Mouse (Mus musculus) megakaryocyte, embryonic 14.5 days (primary cell): ENCODE data around the gene Kcnmb3.

Source experiments
- FLI1 ChIP-seq: IDR thresholded peaks from 2 replicates; pipeline ENCODE4 v1.6.1; 2012; ENCODE audit warnings: low read length, inconsistent platforms, mixed read lengths
- GATA1 ChIP-seq: IDR thresholded peaks from 3 replicates; pipeline ENCODE4 v1.6.1; 2012; ENCODE audit warnings: mixed read lengths, low read length, inconsistent platforms, borderline replicate concordance

DNA sequence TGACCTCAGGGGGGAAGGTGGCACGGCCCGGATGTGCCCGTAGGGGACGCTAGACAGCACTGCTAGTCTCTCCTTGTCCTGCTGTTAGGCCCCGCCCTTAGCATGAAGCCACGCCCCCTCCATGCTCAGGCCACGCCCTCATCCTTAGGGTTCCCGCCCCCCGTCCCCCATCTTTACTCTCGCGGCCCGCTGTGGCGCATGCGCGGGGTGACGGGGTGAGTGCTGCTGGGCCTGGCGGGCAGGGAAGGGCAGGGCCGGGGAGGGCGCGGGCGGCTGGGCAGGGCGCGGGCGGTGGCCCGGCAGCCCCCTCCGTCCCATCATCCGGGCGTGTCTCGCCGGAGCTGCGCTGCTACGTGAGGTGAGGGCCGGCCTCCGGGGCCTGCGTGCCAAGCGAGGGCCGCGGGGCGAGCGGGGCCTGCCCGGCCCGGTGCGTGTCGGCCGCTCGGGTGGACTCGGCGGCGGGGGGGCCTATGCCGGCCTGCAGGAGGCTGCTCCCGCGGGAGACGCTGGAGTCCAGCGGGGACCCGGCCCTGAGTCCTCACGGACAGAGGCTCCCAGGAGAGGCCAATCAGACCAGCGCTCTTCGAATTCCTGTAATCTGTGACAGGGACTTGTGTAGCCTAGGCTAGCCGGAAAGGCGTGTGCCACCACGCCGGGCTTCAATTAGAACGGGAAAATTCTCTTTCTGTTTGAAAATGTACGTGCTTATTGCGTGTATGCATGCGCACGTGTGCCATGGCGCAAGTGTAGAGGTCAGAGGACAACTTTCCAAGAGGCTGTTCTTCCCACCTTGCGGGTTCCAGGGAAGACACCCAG, 18.6 kb upstream of the Kcnmb3 start:
- TF ChIP-seq GATA1, result no peak
- TF ChIP-seq FLI1, result peak; percentile 55; the same call in 1 of the 2 replicates
